Mouse (Mus musculus): ENCODE measurements around the gene Dnmt3c.

Gene Dnmt3c

GRCm38 (mm10) chr2:153723098-153723497, 26.6 kb downstream of the Dnmt3c start:
- no peak for DNase-seq

DNA sequence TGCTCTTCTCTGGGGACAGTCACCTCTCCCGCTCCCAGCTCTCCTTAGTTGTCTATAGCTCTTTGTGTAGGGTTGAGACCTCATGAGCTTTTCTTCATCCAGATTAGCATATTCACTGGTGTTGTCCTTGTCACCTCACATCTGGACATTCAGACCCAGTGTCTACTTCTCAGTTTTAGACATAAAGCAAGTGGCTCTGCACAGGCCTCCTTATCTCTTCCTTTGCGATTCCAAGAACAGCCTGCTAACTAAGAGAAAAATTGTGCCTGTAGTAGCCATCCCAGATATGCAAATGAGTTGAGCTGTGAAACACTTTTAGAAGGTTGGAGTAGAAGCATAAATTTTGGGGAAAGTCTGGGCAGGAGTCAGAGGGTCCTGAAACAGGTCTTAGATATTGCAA, 28.0 kb downstream of the Dnmt3c start:
- no peak for DNase-seq

- no peak for DNase-seq
Measured at GRCm38 (mm10) chr2:153724871-153725270, 28.4 kb downstream of the Dnmt3c start.

DNA sequence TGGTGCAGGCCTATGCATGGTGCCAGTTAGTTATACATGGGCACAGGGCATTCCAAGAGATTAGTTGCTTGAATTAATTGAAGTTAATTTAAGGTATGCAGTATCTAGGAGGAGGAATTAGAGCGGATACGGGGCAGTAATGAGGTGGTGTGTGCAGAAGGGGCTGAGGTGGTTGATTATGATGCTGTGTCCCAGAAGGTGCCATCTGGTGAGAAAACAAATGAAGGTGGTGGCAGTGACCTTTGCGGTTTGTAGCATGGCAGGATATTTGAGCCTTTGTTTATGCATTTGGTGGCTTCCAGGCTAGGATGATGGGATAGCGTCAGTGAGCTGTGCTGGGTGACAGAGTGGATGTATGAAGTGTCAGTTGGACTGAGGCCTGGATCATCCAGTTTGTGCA, 28.8 kb downstream of the Dnmt3c start:
- DNase-seq = peak; percentile 15

- no peak for DNase-seq
Measured at GRCm38 (mm10) chr2:153734033-153734432, 37.6 kb downstream of the Dnmt3c start.

DNA sequence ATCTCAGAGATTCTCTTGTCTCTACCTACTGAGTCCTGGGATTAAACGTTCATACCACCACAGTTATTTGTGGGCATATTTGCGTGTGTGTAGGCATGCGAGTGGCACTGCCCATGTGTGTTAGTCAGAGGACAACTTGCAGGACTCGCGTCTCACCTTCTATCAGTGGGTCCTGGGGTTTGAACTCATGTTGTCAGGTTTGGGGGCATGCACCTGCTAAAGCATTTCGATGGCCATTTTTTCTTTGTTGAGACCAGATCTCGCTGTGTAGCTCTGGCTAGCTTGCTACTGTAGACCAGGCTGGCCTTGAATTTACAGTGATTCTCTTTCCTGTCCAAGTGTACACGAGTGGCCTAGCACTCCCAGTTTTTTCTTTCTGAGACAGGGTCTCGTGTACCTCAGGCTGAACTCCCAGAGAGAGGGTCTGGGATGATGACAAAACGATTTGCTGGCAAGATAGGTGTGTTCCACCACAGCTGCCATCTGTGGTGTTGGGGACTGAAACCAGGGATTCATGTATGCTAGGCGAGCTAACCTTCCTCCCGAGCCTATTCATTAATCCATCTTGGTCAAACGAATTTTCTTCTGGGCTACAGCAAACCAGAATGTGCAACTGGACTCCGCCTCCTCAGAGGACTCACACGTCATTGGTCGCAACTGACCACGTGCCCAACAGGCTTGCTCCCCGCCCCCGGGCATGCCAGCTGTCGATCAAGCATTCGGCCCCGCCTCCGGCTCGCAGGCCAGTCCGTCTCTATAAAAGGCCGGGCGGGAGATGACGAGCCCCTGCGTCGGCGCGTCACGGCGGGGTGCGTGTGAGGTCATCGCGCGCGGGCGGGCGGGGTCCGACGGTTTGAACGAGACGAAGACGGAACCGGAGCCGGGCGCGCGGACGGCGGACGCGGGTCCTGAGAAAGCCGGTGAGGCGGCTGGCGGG, 44.3 kb downstream of the Dnmt3c start, which contains the start of gene Mapre1:
Gene Mapre1, plus strand, starts transcription at position 775 of the 937 bp plus-strand sequence.
- peak; percentile 100 for DNase-seq

- peak; percentile 91 for DNase-seq
Measured at GRCm38 (mm10) chr2:153741437-153742065, 45.1 kb downstream of the Dnmt3c start.

- DNase-seq = no peak
Measured at GRCm38 (mm10) chr2:153747994-153748393, 51.5 kb downstream of the Dnmt3c start.

GRCm38 (mm10) chr2:153750363-153750762, 53.9 kb downstream of the Dnmt3c start:
- DNase-seq = peak; percentile 24

GRCm38 (mm10) chr2:153762121-153762520, 65.7 kb downstream of the Dnmt3c start:
- DNase-seq = no peak

DNA sequence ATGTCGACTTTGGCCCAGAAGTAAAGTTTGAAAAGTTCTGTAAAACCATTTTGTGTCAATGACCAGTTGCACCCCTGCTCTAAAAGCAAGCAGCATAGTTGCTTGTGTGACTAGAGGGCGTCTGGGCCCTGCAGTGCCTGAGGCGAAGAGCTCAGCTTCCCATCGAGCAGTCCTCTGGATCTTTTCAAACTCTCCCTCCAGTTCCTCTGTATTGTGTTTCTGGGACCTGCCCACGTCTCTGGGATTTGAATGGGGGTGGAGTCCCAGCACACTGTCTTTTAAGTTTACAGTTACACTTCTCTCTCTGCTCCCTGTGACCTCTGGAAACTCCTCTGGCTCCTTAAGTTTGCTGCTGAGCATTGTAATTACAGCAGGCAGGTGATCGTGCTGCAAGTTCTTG, 71.0 kb downstream of the Dnmt3c start:
- DNase-seq = no peak

- no peak for DNase-seq
Measured at GRCm38 (mm10) chr2:153768881-153769280, 72.4 kb downstream of the Dnmt3c start.

DNA sequence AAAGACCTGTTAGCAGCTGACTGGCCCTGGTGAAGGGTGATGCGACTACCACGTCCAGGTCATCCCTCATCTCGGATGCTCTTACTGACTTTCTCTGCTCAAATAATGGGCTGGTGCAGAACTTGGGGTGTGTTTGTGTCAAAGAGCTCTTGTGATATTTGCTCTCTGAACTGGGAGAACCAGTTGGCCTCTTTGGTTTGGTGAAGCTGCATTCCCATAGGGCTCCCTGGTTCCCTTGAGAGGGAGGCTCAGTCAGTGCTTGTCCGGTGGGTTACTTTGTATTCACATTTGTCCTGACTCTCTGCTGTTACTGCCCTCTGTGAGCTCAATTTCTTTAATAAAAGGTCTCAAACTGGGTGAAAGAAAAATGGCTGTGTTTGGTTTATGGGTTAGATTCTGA, 76.5 kb downstream of the Dnmt3c start:
- DNase-seq = no peak

GRCm38 (mm10) chr2:153775472-153775871, 79.0 kb downstream of the Dnmt3c start:
- DNase-seq = no peak

GRCm38 (mm10) chr2:153778638-153779362, 82.3 kb downstream of the Dnmt3c start:
- DNase-seq = peak; percentile 94

Measured in lung, postnatal 10 days (tissue).